Mouse (Mus musculus): ENCODE results near the gene Efcab5.
"Not testable (repeated sequence)": the region's sequence is repeated elsewhere in the genome, so short reads cannot be mapped to it uniquely, and the experiment has no call there.

Gene Efcab5

GRCm38 (mm10) chr11:77096991-77097390 is 91.8 kb downstream of the Efcab5 start:
- DNase-seq (ENCODE audit: low read depth, low spot score), result no peak

GRCm38 (mm10) chr11:77096581-77096980 is 92.2 kb downstream of the Efcab5 start:
- no peak for DNase-seq (ENCODE audit: low read depth, low spot score)

- DNase-seq (ENCODE audit: low read depth, low spot score), result no peak
Observed at GRCm38 (mm10) chr11:77095206-77095605, 93.6 kb downstream of the Efcab5 start.

GRCm38 (mm10) chr11:77094136-77094535 is 94.6 kb downstream of the Efcab5 start:
- DNase-seq (ENCODE audit: low read depth, low spot score), result no peak

- DNase-seq (ENCODE audit: low read depth, low spot score), result peak; percentile 53
Observed at GRCm38 (mm10) chr11:77093208-77093607, 95.6 kb downstream of the Efcab5 start.

GRCm38 (mm10) chr11:77089162-77089561 is 99.6 kb downstream of the Efcab5 start:
- no peak for DNase-seq (ENCODE audit: low read depth, low spot score)

GRCm38 (mm10) chr11:77087004-77087403 is 101.8 kb downstream of the Efcab5 start:
- DNase-seq (ENCODE audit: low read depth, low spot score), result no peak

- DNase-seq (ENCODE audit: low read depth, low spot score), result no peak
Observed at GRCm38 (mm10) chr11:77084001-77084682, 104.6 kb downstream of the Efcab5 start.

- DNase-seq (ENCODE audit: low read depth, low spot score), result peak; percentile 20
Observed at GRCm38 (mm10) chr11:77079361-77079760, 109.4 kb downstream of the Efcab5 start.

- DNase-seq (ENCODE audit: low read depth, low spot score), result peak; percentile 96
Observed at GRCm38 (mm10) chr11:77078273-77079134, 110.3 kb downstream of the Efcab5 start, which contains the start of gene Nsrp1. Gene Nsrp1 (minus strand): TSS chr11:77078435.

GRCm38 (mm10) chr11:77077792-77078191 is 111.0 kb downstream of the Efcab5 start:
- DNase-seq (ENCODE audit: low read depth, low spot score), result peak; percentile 47

GRCm38 (mm10) chr11:77077331-77077730 is 111.4 kb downstream of the Efcab5 start:
- not testable (repeated sequence) for DNase-seq (ENCODE audit: low read depth, low spot score)

- DNase-seq (ENCODE audit: low read depth, low spot score), result peak; percentile 53
Observed at GRCm38 (mm10) chr11:77070721-77071120, 118.0 kb downstream of the Efcab5 start.

- DNase-seq (ENCODE audit: low read depth, low spot score), result no peak
Observed at GRCm38 (mm10) chr11:77068825-77069224, 119.9 kb downstream of the Efcab5 start.

GRCm38 (mm10) chr11:77063406-77063805 is 125.4 kb downstream of the Efcab5 start:
- DNase-seq (ENCODE audit: low read depth, low spot score), result no peak

GRCm38 (mm10) chr11:77061951-77062350 is 126.8 kb downstream of the Efcab5 start:
- peak; percentile 89 for DNase-seq (ENCODE audit: low read depth, low spot score)

GRCm38 (mm10) chr11:77042816-77043215 is 146.0 kb downstream of the Efcab5 start:
- DNase-seq (ENCODE audit: low read depth, low spot score), result no peak

GRCm38 (mm10) chr11:77041891-77042290 is 146.9 kb downstream of the Efcab5 start:
- no peak for DNase-seq (ENCODE audit: low read depth, low spot score)
